Mouse (Mus musculus): ENCODE data around the gene Rapgef5.
"Not testable (repeated sequence)": the region's sequence is repeated elsewhere in the genome, so short reads cannot be mapped to it uniquely, and the experiment has no call there.

The Rapgef5 gene

DNA sequence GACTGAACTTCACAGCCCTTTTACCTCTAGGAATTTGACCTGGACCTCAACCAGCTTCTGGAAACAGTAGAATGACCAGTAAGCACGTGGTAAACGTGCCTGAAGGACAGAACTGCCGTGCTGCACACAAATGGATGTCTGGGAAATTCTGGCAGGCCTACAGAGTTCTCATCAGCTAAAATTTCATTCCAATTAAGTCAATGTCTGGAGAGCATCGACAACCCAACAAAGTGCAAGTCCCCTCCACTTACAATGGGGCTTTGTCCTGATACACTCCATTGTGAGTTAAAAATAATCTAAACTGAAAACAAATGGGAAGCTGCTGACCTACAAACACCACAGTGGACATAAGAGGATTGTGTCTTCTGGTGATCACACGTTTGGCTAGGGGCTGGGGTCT lies 260.6 kb downstream of the Rapgef5 start:
- DNase-seq = no peak

DNA sequence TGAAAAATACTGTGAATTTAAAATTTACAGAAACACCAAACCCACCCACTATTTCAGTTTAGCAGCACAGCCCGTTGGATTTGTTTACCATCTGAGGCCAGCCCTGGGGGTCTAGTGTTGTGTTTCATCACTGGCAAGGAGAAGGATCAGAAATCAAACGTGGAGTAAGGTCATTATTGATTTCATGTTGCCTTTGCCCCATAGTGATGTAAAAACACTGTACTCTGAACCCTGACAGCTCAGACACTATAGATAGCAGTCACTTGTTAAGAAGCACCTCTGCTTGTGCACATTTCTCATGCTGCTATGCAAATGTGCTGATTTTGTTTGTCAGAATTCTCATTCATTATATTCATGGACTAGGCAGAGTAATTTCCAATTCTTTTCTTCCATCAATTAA lies 265.1 kb downstream of the Rapgef5 start:
- no peak for DNase-seq

DNA sequence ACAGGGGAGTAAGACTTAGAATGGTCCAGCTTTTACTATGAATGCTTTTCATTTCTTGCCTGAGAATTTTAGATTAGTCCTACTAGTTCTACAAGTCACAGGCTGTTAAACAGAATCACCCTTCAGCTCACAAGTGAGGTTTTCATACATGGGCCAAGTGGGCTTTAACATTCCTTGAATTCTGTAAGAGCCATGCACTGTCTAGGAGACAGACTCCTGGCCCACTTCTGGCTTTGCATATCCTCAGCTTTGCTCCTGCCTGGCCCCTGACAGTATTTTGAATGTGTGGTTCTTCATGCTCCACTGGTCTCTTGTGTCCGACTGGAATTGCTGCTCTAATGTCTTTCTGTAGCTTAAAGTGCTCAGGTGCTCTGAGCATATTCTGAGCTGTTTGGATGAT lies 267.1 kb downstream of the Rapgef5 start:
- DNase-seq = no peak

DNA sequence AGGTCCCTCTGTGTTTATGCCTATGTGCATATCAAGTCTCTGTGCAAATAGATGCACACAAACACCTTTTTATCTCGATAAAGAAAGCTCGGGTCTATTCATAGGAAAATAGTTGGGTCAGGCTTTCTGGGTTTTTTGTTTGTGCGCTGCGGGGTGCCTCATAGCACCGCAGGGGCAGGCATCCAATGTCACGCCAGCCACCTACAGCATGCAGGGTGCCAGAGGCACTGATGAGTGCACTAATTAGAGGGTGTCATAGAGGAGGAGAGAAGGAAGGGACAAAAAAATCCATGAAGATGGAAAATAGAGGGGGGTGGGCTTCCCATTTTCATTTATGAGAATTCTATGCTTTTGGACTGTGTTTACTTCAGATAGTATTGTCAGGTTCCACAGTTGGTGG lies 270.3 kb downstream of the Rapgef5 start:
- no peak for DNase-seq

DNA sequence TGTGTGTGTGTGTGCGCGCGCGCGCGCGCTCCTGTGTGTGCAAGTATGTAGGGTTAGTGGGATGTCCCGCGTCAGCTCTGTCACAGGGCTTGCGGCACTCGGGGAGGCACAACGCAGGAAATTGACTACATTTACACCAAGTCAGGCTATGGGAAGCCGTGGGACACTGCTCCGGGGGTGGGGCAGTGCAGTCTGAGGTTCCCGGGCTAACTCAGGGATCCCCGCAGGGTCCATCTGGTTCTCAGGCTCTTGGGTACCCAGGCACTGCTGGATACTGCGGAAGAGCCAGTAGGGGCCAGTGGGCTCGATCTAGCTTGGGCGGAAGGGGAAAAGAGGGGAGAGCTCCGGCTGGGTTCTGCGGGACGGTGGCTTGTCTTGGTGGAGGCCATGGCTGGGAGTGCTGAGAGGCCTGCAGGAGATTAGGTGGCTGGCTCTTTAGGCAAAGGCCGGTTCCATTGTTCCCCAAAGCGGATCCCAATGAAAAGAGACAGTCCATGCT lies 272.3 kb downstream of the Rapgef5 start:
- no peak for DNase-seq

DNA sequence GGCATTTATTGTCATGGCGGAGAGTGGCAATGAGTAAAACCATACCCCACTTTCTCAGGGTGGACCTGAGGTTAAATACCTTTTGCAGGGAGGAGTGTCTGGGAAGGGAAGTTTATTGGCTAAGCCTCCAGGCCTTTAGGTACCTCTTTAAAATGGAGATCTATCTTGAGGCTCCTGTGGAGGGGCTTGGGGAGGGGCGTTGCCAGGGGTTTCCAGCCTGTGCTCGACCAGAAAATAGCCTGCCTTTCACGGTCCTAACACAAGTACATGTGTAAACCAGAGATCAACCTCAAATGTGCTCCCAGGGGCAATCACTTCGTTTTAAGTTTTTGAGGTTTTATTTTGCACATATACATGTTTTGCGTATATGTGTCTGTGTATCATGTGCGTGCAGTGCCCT lies 272.7 kb downstream of the Rapgef5 start:
- DNase-seq = no peak

DNA sequence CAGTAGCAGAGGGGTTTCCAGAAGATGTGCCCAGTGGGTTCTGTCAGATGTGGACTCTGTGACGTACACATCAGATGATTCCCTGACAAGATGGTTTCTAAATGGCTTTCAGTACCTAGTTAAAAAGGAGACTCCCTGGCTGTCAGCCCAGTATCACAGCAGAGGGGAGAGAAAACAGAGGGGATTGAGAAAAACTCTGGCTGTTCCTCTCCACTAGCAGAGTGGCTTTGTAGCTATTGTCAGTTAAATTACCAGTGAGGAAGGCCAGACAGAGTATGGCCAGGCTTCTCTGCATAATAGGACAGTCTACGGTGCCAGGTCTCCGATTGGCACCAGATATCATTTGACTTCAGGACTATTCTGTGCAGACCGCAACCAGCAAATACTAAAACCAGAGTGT lies 279.0 kb downstream of the Rapgef5 start:
- no peak for DNase-seq

DNA sequence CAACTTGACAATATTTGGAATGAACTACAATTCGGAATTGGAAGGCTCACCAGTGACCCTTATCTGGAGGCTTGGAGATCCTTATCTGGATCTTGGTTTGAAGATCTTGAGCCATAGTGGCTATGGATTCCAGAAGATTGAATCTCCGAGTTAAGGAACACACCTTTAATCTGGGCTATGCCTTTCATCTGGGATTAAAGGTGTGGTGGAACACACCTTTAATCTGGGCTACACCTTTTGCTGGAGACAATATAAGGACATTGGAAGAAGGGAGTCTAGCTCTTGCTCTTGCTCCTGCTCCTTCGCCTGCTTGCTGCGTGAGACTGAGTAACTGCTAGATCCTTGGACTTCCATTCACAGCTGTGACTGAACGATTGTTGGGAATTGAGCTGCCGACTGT lies 287.7 kb downstream of the Rapgef5 start, which contains the start of gene Cdca7l:
TSS of gene Cdca7l (plus strand) at position 301 of the 400 bp plus-strand sequence.
- DNase-seq = not testable (repeated sequence)

DNA sequence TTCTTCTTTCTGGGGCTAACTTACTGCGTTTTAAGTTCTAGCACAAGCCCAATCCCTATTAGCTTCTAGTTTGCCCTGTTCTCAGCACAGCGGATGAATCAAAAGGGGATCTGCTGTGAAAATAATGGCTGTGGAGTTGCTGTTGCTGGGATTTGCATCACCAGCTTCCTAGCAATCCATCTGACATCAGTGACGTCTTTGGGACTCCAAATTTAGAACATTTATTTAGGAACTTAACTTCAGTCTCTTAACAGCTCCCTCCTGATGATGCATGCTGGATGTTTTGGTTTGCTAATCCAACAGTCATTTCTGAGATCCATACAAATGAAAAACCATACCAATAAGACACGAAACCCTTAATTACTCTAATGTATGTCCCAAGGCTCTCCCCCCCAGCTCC lies 289.3 kb downstream of the Rapgef5 start:
- DNase-seq = no peak

DNA sequence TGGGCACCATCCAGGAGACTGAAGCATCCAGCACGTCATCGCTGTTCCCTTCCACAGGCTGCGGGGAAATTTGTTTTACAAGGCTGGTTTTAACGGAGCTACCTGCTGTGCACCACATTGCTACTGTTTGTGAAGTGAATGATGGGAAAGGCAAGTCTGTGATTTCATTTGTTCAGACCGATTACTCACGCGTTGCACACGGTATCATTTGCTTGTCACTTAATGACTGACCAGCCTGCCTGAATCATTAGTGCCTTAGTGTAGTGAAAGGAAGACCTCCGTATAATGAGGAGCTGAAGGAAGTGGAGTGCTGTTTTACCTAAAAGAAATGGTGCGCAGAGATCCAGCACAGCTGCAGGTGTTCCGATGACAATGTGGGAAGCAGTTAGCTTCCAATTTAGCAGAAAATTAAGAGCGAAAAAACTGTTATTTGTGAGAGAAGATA lies 289.8 kb downstream of the Rapgef5 start:
- DNase-seq = no peak

DNA sequence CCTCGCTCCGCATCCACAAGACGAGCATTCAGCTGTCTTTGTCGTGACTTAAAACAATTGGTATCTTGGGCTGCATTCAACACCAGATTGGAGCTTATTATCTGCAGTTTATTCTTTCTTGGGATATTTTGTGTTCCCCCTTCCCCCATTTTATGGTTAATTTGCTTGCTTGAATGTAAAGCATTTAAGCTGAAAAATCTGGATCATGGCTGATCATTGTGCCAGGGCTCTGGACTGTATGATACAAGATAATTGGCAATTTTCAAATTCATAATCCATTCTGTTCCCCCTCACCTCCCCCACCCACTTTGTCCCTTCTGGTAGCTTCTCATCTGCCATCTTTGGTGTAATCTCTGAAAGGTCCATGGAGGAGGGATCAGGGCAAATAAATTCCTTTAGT lies 290.2 kb downstream of the Rapgef5 start:
- no peak for DNase-seq

DNA sequence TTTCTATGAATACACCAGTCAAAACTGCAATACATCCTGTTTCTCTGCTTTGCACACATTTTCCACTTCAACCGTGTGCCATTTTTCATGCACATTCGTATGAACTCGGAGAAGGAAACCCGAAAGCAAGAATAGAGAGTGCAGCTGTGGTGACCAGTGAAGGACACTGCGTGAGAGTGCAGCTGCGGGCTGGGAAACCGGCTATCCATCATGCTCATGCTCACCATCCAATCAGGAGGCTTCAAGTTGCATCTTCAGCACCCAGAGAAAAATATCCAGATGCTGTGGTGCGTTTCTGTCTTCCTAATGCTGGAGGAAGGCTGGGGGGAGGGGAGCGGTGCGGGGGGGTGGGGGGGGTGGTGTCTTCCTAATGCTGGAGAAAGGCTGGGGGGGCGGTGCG lies 291.4 kb downstream of the Rapgef5 start:
- no peak for DNase-seq

DNA sequence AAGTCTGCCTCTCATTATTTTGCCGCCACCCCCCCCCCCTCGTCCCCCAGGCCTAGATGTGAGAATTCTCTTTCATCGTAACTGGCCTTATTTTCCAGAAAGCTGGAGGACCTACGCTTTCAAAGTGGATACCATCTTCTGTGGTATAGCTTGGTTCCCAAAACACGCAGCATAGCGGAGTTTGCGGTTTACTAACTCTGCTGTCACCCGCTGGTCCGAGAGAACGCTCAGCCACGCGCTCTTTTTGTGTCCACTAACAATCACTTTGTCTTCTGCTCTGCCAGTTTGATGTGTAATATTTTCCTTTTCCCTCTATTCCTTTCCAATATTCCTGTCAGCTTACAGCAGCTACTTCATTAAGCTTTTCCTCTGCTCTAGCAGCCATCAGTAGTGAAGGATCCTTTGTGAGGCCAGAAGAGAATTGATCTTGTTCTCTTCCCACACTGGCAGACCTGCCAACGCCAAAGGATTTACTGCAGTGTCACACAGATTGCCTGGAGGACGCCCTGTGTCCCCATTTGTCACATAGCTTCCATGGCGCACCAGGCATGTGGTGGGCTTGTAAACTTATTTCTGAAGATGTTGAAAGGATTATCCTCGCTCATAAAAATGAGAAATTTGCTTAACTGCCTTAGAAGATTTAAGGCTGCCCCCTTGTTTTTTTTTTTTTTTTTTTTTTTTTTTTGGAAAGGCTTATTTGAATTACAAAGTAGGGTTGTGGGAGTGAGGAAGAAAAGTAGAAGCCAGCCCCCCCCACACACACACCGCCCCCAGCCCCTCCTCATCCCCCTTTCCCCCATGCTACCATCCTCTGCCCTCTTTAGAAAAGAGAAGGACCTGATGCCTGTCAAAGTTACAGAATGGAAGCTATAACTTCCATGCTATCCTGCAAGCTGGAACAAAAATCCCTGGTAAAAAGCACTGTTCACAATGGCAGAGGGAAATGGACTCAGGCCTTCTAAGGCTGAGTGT lies 292.4 kb downstream of the Rapgef5 start:
- DNase-seq = no peak

All from thymus, adult 18-20 months (tissue).